Mouse (Mus musculus): ENCODE measurements around the gene Cyp4x1. TPM values are rescaled to one million over a fixed set of nuclear protein-coding genes. Genes with fewer than 3 reads are reported as not detected.

Gene Cyp4x1
- polyA plus RNA-seq, 1 experiment from 2014 or later: not detected

DNA sequence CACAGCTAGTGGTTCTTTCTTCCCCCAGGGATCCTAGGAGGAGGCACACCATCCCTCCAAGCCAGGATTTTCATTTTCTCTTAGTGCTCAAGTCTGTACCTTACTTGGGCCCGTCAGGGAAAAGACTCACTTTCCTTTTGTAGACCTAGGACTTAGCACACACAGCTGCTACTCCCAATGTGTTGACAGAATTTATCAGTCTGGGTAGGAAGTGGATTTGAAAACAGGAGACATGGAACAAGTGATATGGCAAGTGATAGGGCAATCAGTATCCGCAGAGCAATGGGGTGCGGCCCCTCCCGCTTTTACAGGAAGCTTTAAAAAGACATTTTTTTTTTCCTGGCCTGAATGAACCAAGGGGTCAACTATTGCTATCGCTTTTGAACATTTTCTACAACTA lies 996 bp downstream of the Cyp4x1 start:
- Histone ChIP-seq H3K9me3 (ENCODE audit: low read length) (no peaks in the 10 kb centered on the region), H3K27me3 (replicated peaks; ENCODE audit: insufficient read depth, low read length) (no peaks in the 10 kb centered on the region), H3K4me1 (ENCODE audit: insufficient read depth, low read depth, low read length) (no peaks in the 10 kb centered on the region), H3K36me3 (ENCODE audit: insufficient read depth, low read length) (no peaks in the 10 kb centered on the region), H3K27ac (ENCODE audit: low read length) (no peak overlapping the region), H3K9ac (replicated peaks; ENCODE audit: low read depth) (no peak overlapping the region), H3K4me3 (ENCODE audit: low read depth, low read length) (no peak overlapping the region), H3K4me2 (replicated peaks; ENCODE audit: low read depth, low read length) (no peak overlapping the region)
- 5% methylated on average over 5 of the region's 5 CpGs for WGBS
- TF ChIP-seq CTCF (IDR thresholded peaks at IDR 0.05) (no peak), EP300 (IDR thresholded peaks at IDR 0.05) (no peak)
- ATAC-seq: no peak
- DNase-seq (ENCODE audit: low spot score): no peak

DNA sequence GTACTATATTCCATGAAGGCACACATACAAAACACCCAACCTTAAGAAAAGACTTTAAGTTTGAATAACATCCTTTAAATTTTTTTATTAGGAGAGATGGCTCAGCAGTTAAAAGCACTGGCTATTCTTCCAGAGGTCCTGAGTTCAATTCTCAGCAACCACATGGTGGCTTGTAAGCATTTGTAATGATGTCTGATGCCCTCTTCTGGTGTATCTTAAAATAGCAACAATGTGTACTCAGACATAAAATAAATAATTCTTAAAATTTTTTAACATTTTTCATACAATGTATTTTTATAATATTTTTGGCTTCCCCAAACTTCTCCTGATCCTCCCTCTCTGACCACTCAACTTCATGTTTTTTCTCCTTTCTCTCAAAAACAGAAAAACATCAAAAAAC lies 9.4 kb downstream of the Cyp4x1 start:
- H3K9ac ChIP-seq (replicated peaks; ENCODE audit: low read depth): no peak overlapping the region
- no peak overlapping the region for H3K4me3 ChIP-seq (ENCODE audit: low read depth, low read length)
- H3K27me3 ChIP-seq (replicated peaks; ENCODE audit: insufficient read depth, low read length): no peaks in the 10 kb centered on the region
- DNase-seq (ENCODE audit: low spot score) (no peak), ATAC-seq (no peak)
- H3K4me1 ChIP-seq (ENCODE audit: insufficient read depth, low read depth, low read length): no peaks in the 10 kb centered on the region
- H3K4me2 ChIP-seq (replicated peaks; ENCODE audit: low read depth, low read length): no peak overlapping the region
- H3K9me3 ChIP-seq (ENCODE audit: low read length): no peaks in the 10 kb centered on the region
- H3K27ac ChIP-seq (ENCODE audit: low read length): no peak overlapping the region
- no peak for TF ChIP-seq EP300 (IDR thresholded peaks at IDR 0.05)
- TF ChIP-seq CTCF (IDR thresholded peaks at IDR 0.05): 0 out of 2 replicates have a peak, but pooled peaks have one; percentile 10
- H3K36me3 ChIP-seq (ENCODE audit: insufficient read depth, low read length): no peaks in the 10 kb centered on the region

DNA sequence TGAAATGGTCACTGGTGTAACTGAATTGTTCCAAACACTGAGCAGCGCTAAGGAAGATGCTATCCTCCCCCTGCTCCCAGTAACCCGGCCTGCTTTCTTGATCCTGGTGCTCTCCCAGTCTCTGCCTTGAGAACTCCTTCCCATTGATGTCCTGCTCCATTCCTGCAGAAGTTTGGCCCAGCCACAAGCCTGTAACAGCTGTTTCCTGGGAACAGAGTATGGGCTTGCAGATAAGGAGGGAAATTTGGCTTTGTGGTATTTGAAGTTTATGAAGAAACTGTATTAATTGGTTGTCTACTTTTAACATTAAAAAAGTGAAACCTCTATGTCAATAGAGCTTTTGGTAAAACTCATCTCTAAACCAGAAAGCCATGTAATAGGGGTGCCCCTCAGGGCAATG lies 10.6 kb downstream of the Cyp4x1 start:
- Histone ChIP-seq H3K4me2 (replicated peaks; ENCODE audit: low read depth, low read length) (no peak overlapping the region), H3K9ac (replicated peaks; ENCODE audit: low read depth) (no peak overlapping the region), H3K4me3 (ENCODE audit: low read depth, low read length) (no peak overlapping the region), H3K36me3 (ENCODE audit: insufficient read depth, low read length) (no peaks in the 10 kb centered on the region), H3K9me3 (ENCODE audit: low read length) (no peaks in the 10 kb centered on the region), H3K4me1 (ENCODE audit: insufficient read depth, low read depth, low read length) (no peaks in the 10 kb centered on the region), H3K27me3 (replicated peaks; ENCODE audit: insufficient read depth, low read length) (no peaks in the 10 kb centered on the region), H3K27ac (ENCODE audit: low read length) (no peak overlapping the region)
- DNase-seq (ENCODE audit: low spot score) (no peak), ATAC-seq (no peak)
- 41% methylated on average over 2 of the region's 2 CpGs for WGBS
- TF ChIP-seq CTCF (IDR thresholded peaks at IDR 0.05) (no peak), EP300 (IDR thresholded peaks at IDR 0.05) (no peak)

DNA sequence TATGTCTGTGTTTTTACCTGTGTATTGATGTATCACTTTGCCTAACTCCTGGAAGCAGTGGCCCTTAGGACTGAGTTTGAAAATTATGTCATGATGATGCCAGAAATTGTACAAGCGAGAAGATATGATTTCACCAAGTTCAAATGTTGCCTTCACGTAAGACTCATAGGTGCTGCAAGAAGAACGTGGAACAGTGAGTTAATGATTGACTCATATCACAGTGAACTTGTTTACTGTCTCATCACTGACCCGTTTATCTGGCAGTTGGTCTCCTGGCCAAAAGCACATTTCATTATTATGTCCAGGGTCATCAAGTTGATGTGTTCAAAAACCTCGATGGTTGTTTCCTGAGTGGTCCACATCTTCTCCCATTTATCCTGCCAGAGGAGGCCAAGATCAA lies 12.5 kb downstream of the Cyp4x1 start:
- no peak for DNase-seq (ENCODE audit: low spot score)
- no peaks in the 10 kb centered on the region for H3K4me1 ChIP-seq (ENCODE audit: insufficient read depth, low read depth, low read length)
- no peak for ATAC-seq
- no peak overlapping the region for H3K27ac ChIP-seq (ENCODE audit: low read length)
- TF ChIP-seq CTCF (IDR thresholded peaks at IDR 0.05) (no peak), EP300 (IDR thresholded peaks at IDR 0.05) (no peak)
- H3K9ac ChIP-seq (replicated peaks; ENCODE audit: low read depth): no peak overlapping the region
- no peaks in the 10 kb centered on the region for H3K27me3 ChIP-seq (replicated peaks; ENCODE audit: insufficient read depth, low read length)
- H3K4me2 ChIP-seq (replicated peaks; ENCODE audit: low read depth, low read length): no peak overlapping the region
- H3K36me3 ChIP-seq (ENCODE audit: insufficient read depth, low read length): no peaks in the 10 kb centered on the region
- H3K4me3 ChIP-seq (ENCODE audit: low read depth, low read length): no peak overlapping the region
- H3K9me3 ChIP-seq (ENCODE audit: low read length): no peaks in the 10 kb centered on the region
- WGBS: 55% methylated on average over 5 of the region's 5 CpGs

DNA sequence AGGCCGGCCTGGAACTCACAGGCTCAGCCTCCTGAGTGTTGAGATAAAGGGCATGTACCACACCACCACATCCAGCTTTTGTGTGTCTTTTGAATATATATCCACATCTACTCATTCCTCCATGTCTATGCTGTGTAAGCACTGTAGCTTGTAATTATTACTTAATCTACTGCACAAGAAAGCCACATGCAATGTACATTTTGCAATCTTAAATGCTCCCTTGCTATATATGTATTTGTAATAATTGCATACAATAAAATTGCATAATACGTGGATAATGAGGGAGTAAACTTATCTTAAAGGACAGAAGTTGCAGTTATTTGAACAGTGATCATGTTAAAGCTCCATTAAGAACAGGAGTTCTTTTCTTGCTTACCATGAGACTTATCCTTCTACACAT lies 12.9 kb downstream of the Cyp4x1 start:
- no peaks in the 10 kb centered on the region for H3K4me1 ChIP-seq (ENCODE audit: insufficient read depth, low read depth, low read length)
- DNase-seq (ENCODE audit: low spot score): no peak
- no peak for ATAC-seq
- no peak overlapping the region for H3K4me3 ChIP-seq (ENCODE audit: low read depth, low read length)
- H3K36me3 ChIP-seq (ENCODE audit: insufficient read depth, low read length): no peaks in the 10 kb centered on the region
- H3K9ac ChIP-seq (replicated peaks; ENCODE audit: low read depth): no peak overlapping the region
- WGBS: 68% methylated on average over 2 of the region's 2 CpGs
- no peaks in the 10 kb centered on the region for H3K27me3 ChIP-seq (replicated peaks; ENCODE audit: insufficient read depth, low read length)
- no peak overlapping the region for H3K4me2 ChIP-seq (replicated peaks; ENCODE audit: low read depth, low read length)
- TF ChIP-seq CTCF (IDR thresholded peaks at IDR 0.05): no peak
- TF ChIP-seq EP300 (IDR thresholded peaks at IDR 0.05): no peak
- no peak overlapping the region for H3K27ac ChIP-seq (ENCODE audit: low read length)
- H3K9me3 ChIP-seq (ENCODE audit: low read length): no peaks in the 10 kb centered on the region

DNA sequence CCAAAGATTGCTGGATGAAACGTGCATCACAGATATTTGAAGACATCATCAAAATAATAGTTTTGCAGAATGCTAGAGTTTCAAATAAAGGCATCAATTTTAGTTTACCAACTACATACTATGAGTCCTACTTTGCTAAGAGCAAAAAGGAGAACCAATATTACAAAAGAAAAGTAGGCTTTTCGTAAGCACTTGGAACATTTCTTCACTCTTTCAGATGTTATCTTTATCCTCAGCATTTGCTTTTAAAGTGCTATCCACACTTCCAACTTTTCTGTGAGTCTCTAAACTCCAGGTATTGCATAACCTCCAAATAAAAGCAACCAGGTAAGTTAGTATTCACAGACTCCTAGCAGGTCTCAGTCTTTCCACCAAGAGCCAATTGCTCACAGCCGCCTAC lies 14.4 kb downstream of the Cyp4x1 start:
- no peak overlapping the region for H3K4me3 ChIP-seq (ENCODE audit: low read depth, low read length)
- ATAC-seq (no peak), DNase-seq (ENCODE audit: low spot score) (no peak)
- no peaks in the 10 kb centered on the region for H3K27me3 ChIP-seq (replicated peaks; ENCODE audit: insufficient read depth, low read length)
- WGBS: 75% methylated on average over 3 of the region's 3 CpGs
- no peak overlapping the region for H3K27ac ChIP-seq (ENCODE audit: low read length)
- no peaks in the 10 kb centered on the region for H3K4me1 ChIP-seq (ENCODE audit: insufficient read depth, low read depth, low read length)
- H3K4me2 ChIP-seq (replicated peaks; ENCODE audit: low read depth, low read length): no peak overlapping the region
- TF ChIP-seq CTCF (IDR thresholded peaks at IDR 0.05): no peak
- TF ChIP-seq EP300 (IDR thresholded peaks at IDR 0.05): no peak
- H3K9me3 ChIP-seq (ENCODE audit: low read length): no peaks in the 10 kb centered on the region
- no peak overlapping the region for H3K9ac ChIP-seq (replicated peaks; ENCODE audit: low read depth)
- H3K36me3 ChIP-seq (ENCODE audit: insufficient read depth, low read length): no peaks in the 10 kb centered on the region

DNA sequence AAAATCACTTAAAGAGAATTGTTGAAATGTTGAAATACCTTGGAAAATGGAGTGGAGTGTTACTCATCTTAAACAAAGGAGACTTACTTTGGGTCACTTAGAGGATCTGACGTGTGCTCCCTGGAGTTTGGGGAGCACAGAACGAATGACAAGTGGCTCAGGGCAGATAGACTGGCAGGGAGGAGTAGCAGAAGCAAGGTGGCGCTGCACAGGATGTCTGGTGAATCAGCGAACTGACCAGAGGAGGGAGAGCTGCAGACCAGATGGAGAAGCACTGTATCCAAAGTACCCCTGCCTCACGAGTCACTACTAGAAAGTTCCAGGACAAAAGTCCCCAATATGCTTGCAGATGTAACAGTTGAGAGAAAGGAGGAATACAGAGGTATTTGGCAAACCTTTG lies 20.8 kb downstream of the Cyp4x1 start:
- Histone ChIP-seq H3K4me1 (ENCODE audit: insufficient read depth, low read depth, low read length) (no peaks in the 10 kb centered on the region), H3K27ac (ENCODE audit: low read length) (no peak overlapping the region), H3K36me3 (ENCODE audit: insufficient read depth, low read length) (no peaks in the 10 kb centered on the region), H3K27me3 (replicated peaks; ENCODE audit: insufficient read depth, low read length) (no peaks in the 10 kb centered on the region), H3K4me3 (ENCODE audit: low read depth, low read length) (no peak overlapping the region), H3K9me3 (ENCODE audit: low read length) (no peaks in the 10 kb centered on the region), H3K4me2 (replicated peaks; ENCODE audit: low read depth, low read length) (no peak overlapping the region), H3K9ac (replicated peaks; ENCODE audit: low read depth) (no peak overlapping the region)
- TF ChIP-seq CTCF (IDR thresholded peaks at IDR 0.05) (0 out of 2 replicates have a peak, but pooled peaks have one; percentile 23), EP300 (IDR thresholded peaks at IDR 0.05) (no peak)
- no peak for ATAC-seq
- 17% methylated on average over 5 of the region's 5 CpGs for WGBS
- no peak for DNase-seq (ENCODE audit: low spot score)

All from lung, postnatal 0 days (tissue).